Mouse (Mus musculus): Measurements from ENCODE around the gene Ssbp4. TPM values are rescaled to one million over a fixed set of nuclear protein-coding genes. Genes with fewer than 3 reads are reported as not detected.

Ssbp4 gene
- total and polyA plus RNA-seq, 3 experiments: 84.9 to 212 TPM; not detected in 1

GRCm38 (mm10) chr8:70564696-70565235 is 43.9 kb downstream of the Ssbp4 start:
- no peak for TF ChIP-seq ELF1 (IDR thresholded peaks at IDR 0.05; ENCODE audit: low read depth, low read length)
- no peak for TF ChIP-seq ZC3H11A (IDR thresholded peaks at IDR 0.05; ENCODE audit: low read depth, low read length)
- TF ChIP-seq RAD21 (IDR thresholded peaks at IDR 0.05; ENCODE audit: low read depth, low read length): no peak
- TF ChIP-seq JUND (IDR thresholded peaks at IDR 0.05; ENCODE audit: low read depth, low read length): no peak
- no peak for TF ChIP-seq POLR2AphosphoS5 (IDR thresholded peaks at IDR 0.05; ENCODE audit: borderline replicate concordance, low read depth, low read length)
- no peak for TF ChIP-seq POLR2AphosphoS2 (IDR thresholded peaks at IDR 0.05; ENCODE audit: low read length)
- no peak for TF ChIP-seq MAZ (IDR thresholded peaks at IDR 0.05; ENCODE audit: low read depth, low read length)
- no peak for TF ChIP-seq CTCF (IDR thresholded peaks at IDR 0.05 in 2 of 3, conservative IDR thresholded peaks at IDR 0.05 in 1 of 3; ENCODE audit: control insufficient read depth in 1 of 3, insufficient read depth in 1 of 3, low read depth in 2 of 3, low read length in 3 of 3, poor library complexity in 1 of 3, severe bottlenecking in 1 of 3)
- TF ChIP-seq TBP (IDR thresholded peaks at IDR 0.05; ENCODE audit: low read depth, low read length): no peak
- TF ChIP-seq E2F4 (IDR thresholded peaks at IDR 0.05; ENCODE audit: borderline replicate concordance, low read depth, low read length): no peak
- TF ChIP-seq ZKSCAN1 (IDR thresholded peaks at IDR 0.05; ENCODE audit: low read depth, low read length): no peak
- no peak for TF ChIP-seq ZMIZ1 (IDR thresholded peaks at IDR 0.05; ENCODE audit: low read depth, low read length)
- no peak for TF ChIP-seq MYB (IDR thresholded peaks at IDR 0.05; ENCODE audit: low read depth, low read length)
- no peak for TF ChIP-seq MXI1 (IDR thresholded peaks at IDR 0.05; ENCODE audit: low read depth, low read length)
- no peak for TF ChIP-seq CHD1 (IDR thresholded peaks at IDR 0.05; ENCODE audit: low read depth, low read length)
- no peak for TF ChIP-seq ZNF384 (IDR thresholded peaks at IDR 0.05; ENCODE audit: low read depth, low read length)
- Histone ChIP-seq H3K4me3 (ENCODE audit: control insufficient read depth in 1 of 2, insufficient read depth in 1 of 2, low read depth in 2 of 2, low read length in 2 of 2) (no peak overlapping the region), H3K27me3 (ENCODE audit: control insufficient read depth in 1 of 2, insufficient read depth in 2 of 2, low read length in 2 of 2) (no peaks in the 10 kb centered on the region), H3K9ac (ENCODE audit: control insufficient read depth, low read depth, low read length, poor library complexity, severe bottlenecking) (no peak overlapping the region), H3K27ac (ENCODE audit: control insufficient read depth, low read depth, low read length) (peak overlapping the region; percentile 20; the same call in 1 of the 2 replicates), H3K9me3 (replicated peaks; ENCODE audit: insufficient read depth, low read length) (no peaks in the 10 kb centered on the region), H3K79me2 (ENCODE audit: control insufficient read depth, insufficient read depth, low read length, poor library complexity) (peaks cover 8% of the 10 kb centered on the region; the same call in 1 of the 2 replicates), H3K36me3 (ENCODE audit: control insufficient read depth in 1 of 2, insufficient read depth in 2 of 2, low read length in 2 of 2) (peaks cover 0 to 35% of the 10 kb centered on the region in 2 experiments; a peak in 3 of 4 replicates), H3K4me1 (ENCODE audit: control insufficient read depth in 1 of 2, insufficient read depth in 2 of 2, low read length in 2 of 2) (peaks cover 42 to 57% of the 10 kb centered on the region in 2 experiments)
- DNase-seq (ENCODE audit: low read depth, low spot score): no peak

- Histone ChIP-seq H3K9me3 (replicated peaks; ENCODE audit: insufficient read depth, low read length) (no peaks in the 10 kb centered on the region), H3K27me3 (ENCODE audit: control insufficient read depth in 1 of 2, insufficient read depth in 2 of 2, low read length in 2 of 2) (no peaks in the 10 kb centered on the region), H3K27ac (ENCODE audit: control insufficient read depth, low read depth, low read length) (no peak overlapping the region), H3K4me1 (ENCODE audit: control insufficient read depth in 1 of 2, insufficient read depth in 2 of 2, low read length in 2 of 2) (peaks cover 42 to 60% of the 10 kb centered on the region in 2 experiments), H3K79me2 (ENCODE audit: control insufficient read depth, insufficient read depth, low read length, poor library complexity) (peaks cover 7% of the 10 kb centered on the region; the same call in 1 of the 2 replicates), H3K4me3 (ENCODE audit: control insufficient read depth in 1 of 2, insufficient read depth in 1 of 2, low read depth in 2 of 2, low read length in 2 of 2) (no peak overlapping the region), H3K9ac (ENCODE audit: control insufficient read depth, low read depth, low read length, poor library complexity, severe bottlenecking) (no peak overlapping the region), H3K36me3 (ENCODE audit: control insufficient read depth in 1 of 2, insufficient read depth in 2 of 2, low read length in 2 of 2) (peaks cover 0 to 35% of the 10 kb centered on the region in 2 experiments; a peak in 3 of 4 replicates)
- TF ChIP-seq ETS1 (IDR thresholded peaks at IDR 0.05; ENCODE audit: low read depth, low read length) (no peak), MYB (IDR thresholded peaks at IDR 0.05; ENCODE audit: low read depth, low read length) (no peak), GATA1 (IDR thresholded peaks at IDR 0.05; ENCODE audit: low read depth, low read length) (no peak), CTCF (IDR thresholded peaks at IDR 0.05 in 2 of 3, conservative IDR thresholded peaks at IDR 0.05 in 1 of 3; ENCODE audit: control insufficient read depth in 1 of 3, insufficient read depth in 1 of 3, low read depth in 2 of 3, low read length in 3 of 3, poor library complexity in 1 of 3, severe bottlenecking in 1 of 3) (no peak), EP300 (IDR thresholded peaks at IDR 0.05; ENCODE audit: low read depth in 1 of 2, low read length in 2 of 2) (no peak)
- DNase-seq (ENCODE audit: low read depth, low spot score): no peak
Measured at GRCm38 (mm10) chr8:70563763-70564387, 44.8 kb downstream of the Ssbp4 start.

All from MEL (cell line).